Mouse (Mus musculus) thymus, postnatal 10 days (tissue): Measurements from ENCODE around the gene 2010003K11Rik.
"Not testable (repeated sequence)": the region's sequence is repeated elsewhere in the genome, so short reads cannot be mapped to it uniquely, and the experiment has no call there.

Source experiments
- DNase-seq, 2 experiments: peaks; one replicate each; pipeline ENCODE4 v3.0.0; 2021; ENCODE audit warnings: low spot score in 2 of 2

Gene 2010003K11Rik

GRCm38 (mm10) chr19:4461981-4462380 lies 36.4 kb downstream of the 2010003K11Rik start:
- no peak for DNase-seq

GRCm38 (mm10) chr19:4456227-4456626 lies 42.2 kb downstream of the 2010003K11Rik start:
- DNase-seq: peak; percentile 10 to 65

GRCm38 (mm10) chr19:4455071-4455800 lies 43.1 kb downstream of the 2010003K11Rik start:
- no peak for DNase-seq

GRCm38 (mm10) chr19:4454040-4454439 lies 44.3 kb downstream of the 2010003K11Rik start:
- not testable (repeated sequence) for DNase-seq

GRCm38 (mm10) chr19:4452525-4452924 lies 45.9 kb downstream of the 2010003K11Rik start:
- DNase-seq: no peak

GRCm38 (mm10) chr19:4451965-4452364 lies 46.4 kb downstream of the 2010003K11Rik start:
- DNase-seq: no peak

- no peak for DNase-seq
Observed at GRCm38 (mm10) chr19:4451098-4451497, 47.3 kb downstream of the 2010003K11Rik start.

GRCm38 (mm10) chr19:4450666-4451065 lies 47.7 kb downstream of the 2010003K11Rik start:
- DNase-seq: no peak

GRCm38 (mm10) chr19:4449230-4449629 lies 49.2 kb downstream of the 2010003K11Rik start:
- DNase-seq: no peak

GRCm38 (mm10) chr19:4447445-4447844 lies 50.9 kb downstream of the 2010003K11Rik start:
- DNase-seq: no peak
